Mouse (Mus musculus): ENCODE measurements at regions not wholly inside any gene's neighbourhood (a gene's known extent, or its start where the extent isn't known, plus 50 kb on each side); places are given as distances from the start of the nearest gene placed in this dataset.

GRCm38 (mm10) chr15:11729381-11729780 lies 177.7 kb downstream of the Npr3 start:
- no peaks in the 10 kb centered on the region for H3K27me3 ChIP-seq (ENCODE audit: control insufficient read depth, insufficient read depth, low read length)
- H3K27ac ChIP-seq (ENCODE audit: low read depth, low read length) = no peak overlapping the region
- H3K4me2 ChIP-seq (ENCODE audit: low read depth, low read length, severe bottlenecking) = no peak overlapping the region
- ATAC-seq (replicated peaks; ENCODE audit: low FRiP score) (no peak), DNase-seq (ENCODE audit: low spot score) (no peak)
- no peaks in the 10 kb centered on the region for H3K9me3 ChIP-seq (ENCODE audit: control insufficient read depth, low read length)
- no peak overlapping the region for H3K9ac ChIP-seq (ENCODE audit: low read length)
- H3K36me3 ChIP-seq (ENCODE audit: control insufficient read depth, insufficient read depth, low read length) = no peaks in the 10 kb centered on the region
- 59% methylated on average over 3 of the region's 3 CpGs for WGBS
- no peak overlapping the region for H3K4me3 ChIP-seq (ENCODE audit: low read depth, low read length)
- no peaks in the 10 kb centered on the region for H3K4me1 ChIP-seq (replicated peaks; ENCODE audit: control insufficient read depth, insufficient read depth, low read length)

- H3K4me1 ChIP-seq (replicated peaks; ENCODE audit: control insufficient read depth, insufficient read depth, low read length) = no peaks in the 10 kb centered on the region
- no peak for DNase-seq (ENCODE audit: low spot score)
- 88% methylated on average over 10 of the region's 10 CpGs for WGBS
- no peak overlapping the region for H3K4me3 ChIP-seq (ENCODE audit: low read depth, low read length)
- no peak overlapping the region for H3K9ac ChIP-seq (ENCODE audit: low read length)
- no peak overlapping the region for H3K27ac ChIP-seq (ENCODE audit: low read depth, low read length)
- no peaks in the 10 kb centered on the region for H3K9me3 ChIP-seq (ENCODE audit: control insufficient read depth, low read length)
- ATAC-seq (replicated peaks; ENCODE audit: low FRiP score) = no peak
- no peaks in the 10 kb centered on the region for H3K27me3 ChIP-seq (ENCODE audit: control insufficient read depth, insufficient read depth, low read length)
- no peaks in the 10 kb centered on the region for H3K36me3 ChIP-seq (ENCODE audit: control insufficient read depth, insufficient read depth, low read length)
- no peak overlapping the region for H3K4me2 ChIP-seq (ENCODE audit: low read depth, low read length, severe bottlenecking)
Measured at GRCm38 (mm10) chr15:11725620-11726530, 181.2 kb downstream of the Npr3 start.

GRCm38 (mm10) chr15:11720645-11721044 lies 186.4 kb downstream of the Npr3 start:
- H3K4me2 ChIP-seq (ENCODE audit: low read depth, low read length, severe bottlenecking) = no peak overlapping the region
- no peaks in the 10 kb centered on the region for H3K4me1 ChIP-seq (replicated peaks; ENCODE audit: control insufficient read depth, insufficient read depth, low read length)
- no peak overlapping the region for H3K27ac ChIP-seq (ENCODE audit: low read depth, low read length)
- DNase-seq (ENCODE audit: low spot score) (no peak), ATAC-seq (replicated peaks; ENCODE audit: low FRiP score) (no peak)
- H3K4me3 ChIP-seq (ENCODE audit: low read depth, low read length) = no peak overlapping the region
- H3K9me3 ChIP-seq (ENCODE audit: control insufficient read depth, low read length) = no peaks in the 10 kb centered on the region
- H3K9ac ChIP-seq (ENCODE audit: low read length) = no peak overlapping the region
- no peaks in the 10 kb centered on the region for H3K27me3 ChIP-seq (ENCODE audit: control insufficient read depth, insufficient read depth, low read length)
- 83% methylated on average over 4 of the region's 4 CpGs for WGBS
- no peaks in the 10 kb centered on the region for H3K36me3 ChIP-seq (ENCODE audit: control insufficient read depth, insufficient read depth, low read length)

- no peaks in the 10 kb centered on the region for H3K9me3 ChIP-seq (ENCODE audit: control insufficient read depth, low read length)
- no peaks in the 10 kb centered on the region for H3K4me1 ChIP-seq (replicated peaks; ENCODE audit: control insufficient read depth, insufficient read depth, low read length)
- no peak for ATAC-seq (replicated peaks; ENCODE audit: low FRiP score)
- 88% methylated on average over 11 of the region's 11 CpGs for WGBS
- no peak overlapping the region for H3K4me2 ChIP-seq (ENCODE audit: low read depth, low read length, severe bottlenecking)
- no peaks in the 10 kb centered on the region for H3K36me3 ChIP-seq (ENCODE audit: control insufficient read depth, insufficient read depth, low read length)
- H3K4me3 ChIP-seq (ENCODE audit: low read depth, low read length) = no peak overlapping the region
- H3K27me3 ChIP-seq (ENCODE audit: control insufficient read depth, insufficient read depth, low read length) = no peaks in the 10 kb centered on the region
- H3K9ac ChIP-seq (ENCODE audit: low read length) = no peak overlapping the region
- H3K27ac ChIP-seq (ENCODE audit: low read depth, low read length) = no peak overlapping the region
- DNase-seq (ENCODE audit: low spot score) = no peak
Measured at GRCm38 (mm10) chr15:11716168-11716842, 190.8 kb downstream of the Npr3 start.

GRCm38 (mm10) chr15:11712481-11713274 lies 194.4 kb downstream of the Npr3 start:
- H3K4me1 ChIP-seq (replicated peaks; ENCODE audit: control insufficient read depth, insufficient read depth, low read length) = no peaks in the 10 kb centered on the region
- H3K9ac ChIP-seq (ENCODE audit: low read length) = no peak overlapping the region
- H3K4me2 ChIP-seq (ENCODE audit: low read depth, low read length, severe bottlenecking) = no peak overlapping the region
- ATAC-seq (replicated peaks; ENCODE audit: low FRiP score) (no peak), DNase-seq (ENCODE audit: low spot score) (no peak)
- H3K9me3 ChIP-seq (ENCODE audit: control insufficient read depth, low read length) = no peaks in the 10 kb centered on the region
- no peak overlapping the region for H3K27ac ChIP-seq (ENCODE audit: low read depth, low read length)
- H3K36me3 ChIP-seq (ENCODE audit: control insufficient read depth, insufficient read depth, low read length) = no peaks in the 10 kb centered on the region
- no peak overlapping the region for H3K4me3 ChIP-seq (ENCODE audit: low read depth, low read length)
- H3K27me3 ChIP-seq (ENCODE audit: control insufficient read depth, insufficient read depth, low read length) = no peaks in the 10 kb centered on the region
- WGBS = 88% methylated on average over 16 of the region's 16 CpGs

GRCm38 (mm10) chr15:11701246-11701645 lies 205.8 kb downstream of the Npr3 start:
- DNase-seq (ENCODE audit: low spot score) (no peak), ATAC-seq (replicated peaks; ENCODE audit: low FRiP score) (no peak)
- H3K4me3 ChIP-seq (ENCODE audit: low read depth, low read length) = no peak overlapping the region
- no peaks in the 10 kb centered on the region for H3K4me1 ChIP-seq (replicated peaks; ENCODE audit: control insufficient read depth, insufficient read depth, low read length)
- H3K9ac ChIP-seq (ENCODE audit: low read length) = no peak overlapping the region
- no peak overlapping the region for H3K27ac ChIP-seq (ENCODE audit: low read depth, low read length)
- WGBS = 88% methylated on average over 6 of the region's 6 CpGs
- H3K36me3 ChIP-seq (ENCODE audit: control insufficient read depth, insufficient read depth, low read length) = no peaks in the 10 kb centered on the region
- H3K9me3 ChIP-seq (ENCODE audit: control insufficient read depth, low read length) = no peaks in the 10 kb centered on the region
- no peaks in the 10 kb centered on the region for H3K27me3 ChIP-seq (ENCODE audit: control insufficient read depth, insufficient read depth, low read length)
- no peak overlapping the region for H3K4me2 ChIP-seq (ENCODE audit: low read depth, low read length, severe bottlenecking)

GRCm38 (mm10) chr15:11699929-11700328 lies 207.2 kb downstream of the Npr3 start:
- no peak for DNase-seq (ENCODE audit: low spot score)
- WGBS = 86% methylated on average over 3 of the region's 3 CpGs

GRCm38 (mm10) chr15:11697060-11697459 lies 210.0 kb downstream of the Npr3 start:
- H3K36me3 ChIP-seq (ENCODE audit: control insufficient read depth, insufficient read depth, low read length) = no peaks in the 10 kb centered on the region
- H3K4me2 ChIP-seq (ENCODE audit: low read depth, low read length, severe bottlenecking) = no peak overlapping the region
- ATAC-seq (replicated peaks; ENCODE audit: low FRiP score) = no peak
- H3K4me1 ChIP-seq (replicated peaks; ENCODE audit: control insufficient read depth, insufficient read depth, low read length) = no peaks in the 10 kb centered on the region
- H3K27ac ChIP-seq (ENCODE audit: low read depth, low read length) = no peak overlapping the region
- H3K9me3 ChIP-seq (ENCODE audit: control insufficient read depth, low read length) = no peaks in the 10 kb centered on the region
- H3K9ac ChIP-seq (ENCODE audit: low read length) = no peak overlapping the region
- no peak for DNase-seq (ENCODE audit: low spot score)
- 52% methylated on average over 3 of the region's 3 CpGs for WGBS
- no peak overlapping the region for H3K4me3 ChIP-seq (ENCODE audit: low read depth, low read length)
- no peaks in the 10 kb centered on the region for H3K27me3 ChIP-seq (ENCODE audit: control insufficient read depth, insufficient read depth, low read length)

More at GRCm38 (mm10) chr15:11699929-11700328, 207.2 kb downstream of the Npr3 start:
- Histone ChIP-seq H3K36me3 (ENCODE audit: control insufficient read depth, insufficient read depth, low read length) (no peaks in the 10 kb centered on the region), H3K4me1 (replicated peaks; ENCODE audit: control insufficient read depth, insufficient read depth, low read length) (no peaks in the 10 kb centered on the region), H3K9ac (ENCODE audit: low read length) (no peak overlapping the region), H3K9me3 (ENCODE audit: control insufficient read depth, low read length) (no peaks in the 10 kb centered on the region), H3K27ac (ENCODE audit: low read depth, low read length) (no peak overlapping the region), H3K27me3 (ENCODE audit: control insufficient read depth, insufficient read depth, low read length) (no peaks in the 10 kb centered on the region), H3K4me3 (ENCODE audit: low read depth, low read length) (no peak overlapping the region), H3K4me2 (ENCODE audit: low read depth, low read length, severe bottlenecking) (no peak overlapping the region)
- no peak for ATAC-seq (replicated peaks; ENCODE audit: low FRiP score)
